Mouse (Mus musculus) v-Abl transformed pro-B cells (cell line): ENCODE results near the gene Asxl1.

Experiments
- in situ Hi-C, 2 experiments: fragments of 400-800 bp; cut with MboI; formaldehyde crosslinking; loops; one replicate each; pipeline ENCODE4 v1.15.1; 2025; ENCODE audit not compliant: unreplicated experiment in 2 of 2

The Asxl1 gene

DNA sequence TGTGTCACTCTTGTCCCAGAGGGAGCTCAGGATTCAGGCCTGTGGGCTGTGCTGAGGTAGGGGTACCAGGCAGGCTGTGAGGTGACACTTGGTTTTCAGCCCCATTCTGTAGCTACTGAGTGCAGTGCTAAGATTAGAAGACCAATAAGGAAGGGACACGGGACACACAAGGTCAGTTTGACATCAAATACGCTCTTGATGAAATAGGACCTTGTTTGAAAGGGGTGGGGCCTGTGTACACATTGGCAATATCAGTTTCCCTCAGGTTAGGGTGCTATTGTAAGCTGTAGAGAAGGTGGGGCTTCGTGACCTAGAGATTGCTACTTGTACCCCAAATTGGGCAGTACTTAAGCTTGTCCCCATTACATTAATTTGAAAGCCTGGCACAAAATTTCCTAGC is 59.3 kb downstream of the Asxl1 start:
- in situ Hi-C loops, result loop anchor here in 1 of 2 experiments (25.0 kb wide), 1 partner anchor 493 kb away; the partner anchor contains the start of gene Mylk2

DNA sequence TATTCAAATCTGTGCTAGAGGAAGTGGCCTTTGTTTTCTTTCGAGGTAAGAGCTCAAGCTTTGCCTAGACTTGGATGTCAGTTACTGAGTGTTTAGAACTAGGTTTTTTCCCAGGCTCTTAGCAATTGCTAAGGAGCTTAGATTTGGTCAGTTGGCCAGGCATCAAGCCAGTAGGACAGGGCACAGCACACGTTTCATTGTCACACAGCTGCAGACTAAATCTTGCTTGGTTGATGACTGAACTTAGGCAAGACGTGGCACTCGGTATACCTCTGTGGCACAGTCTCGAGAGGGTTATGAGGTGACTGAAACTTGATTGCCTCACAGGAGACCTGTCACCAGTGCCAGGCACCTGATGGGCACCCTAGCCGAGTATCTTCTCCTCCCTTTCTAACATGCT is 61.3 kb downstream of the Asxl1 start:
- in situ Hi-C loops, result loop anchor here in 1 of 2 experiments (25.0 kb wide), 1 partner anchor 495 kb away; the partner anchor contains the start of gene Mylk2

DNA sequence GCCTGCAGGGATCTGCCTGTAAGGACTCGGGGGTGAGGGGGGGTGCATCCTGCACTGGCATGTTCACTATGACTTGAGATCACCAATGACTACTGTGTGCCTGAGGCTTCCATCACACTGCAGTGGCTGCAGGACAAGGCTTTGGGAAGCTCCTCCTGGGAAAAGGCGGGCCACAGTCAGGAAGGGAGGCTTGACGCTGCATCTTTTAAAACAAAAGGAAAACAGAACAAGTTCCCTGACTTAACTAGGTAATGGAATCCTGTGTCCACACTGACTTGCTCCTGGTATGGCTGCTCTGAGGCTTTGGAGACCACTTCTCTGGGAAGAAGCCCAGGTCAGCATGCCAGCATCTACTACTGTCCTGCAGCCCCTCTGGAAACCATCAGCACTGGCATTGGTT is 63.3 kb downstream of the Asxl1 start:
- in situ Hi-C loops, result loop anchor here in 1 of 2 experiments (25.0 kb wide), 1 partner anchor 497 kb away; the partner anchor contains the start of gene Mylk2

DNA sequence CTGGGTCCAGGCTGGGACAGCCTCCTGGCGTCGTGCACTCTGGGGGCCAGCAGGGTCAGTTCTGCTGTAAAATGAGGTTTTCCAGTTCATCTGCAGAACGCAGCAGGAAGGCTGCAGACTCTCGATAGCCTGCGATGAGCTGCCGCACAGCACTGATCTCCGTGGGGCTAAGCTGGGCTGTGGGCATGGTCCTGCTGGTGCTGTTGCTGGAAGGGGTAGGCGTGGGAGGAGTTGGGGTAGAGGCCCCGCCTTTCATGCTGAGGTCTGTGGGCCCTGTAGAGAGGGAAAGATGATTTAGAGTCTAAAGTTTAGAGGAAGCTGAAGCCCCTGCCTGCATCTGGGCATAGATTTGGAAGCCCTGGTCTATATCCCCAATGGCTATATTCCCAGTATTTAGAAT is 65.9 kb downstream of the Asxl1 start:
- in situ Hi-C loops, result loop anchor here (10.0 to 25.0 kb wide), 3 partner anchors 327 to 499 kb away; partner anchors contain the start of gene Mylk2 (in 2 of the 2)

DNA sequence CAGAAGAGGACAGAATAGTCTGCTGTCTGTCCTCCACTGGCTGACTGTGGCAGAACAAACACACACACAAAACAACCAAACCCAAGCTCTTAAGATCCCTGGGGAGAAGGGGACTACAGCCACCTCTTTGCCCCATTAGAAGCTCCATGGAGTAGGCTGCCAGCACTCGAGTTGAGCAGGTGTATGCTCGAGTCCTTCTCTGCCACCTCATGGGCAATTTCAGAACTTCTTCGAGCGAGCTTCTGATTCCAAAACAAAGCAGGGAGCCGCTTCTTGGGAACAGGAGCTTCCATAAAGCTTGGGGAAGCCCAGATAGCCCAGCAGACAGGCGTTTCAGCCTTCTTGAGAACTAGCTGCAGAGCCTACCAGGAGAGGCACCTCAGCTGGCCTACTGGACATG is 66.9 kb downstream of the Asxl1 start:
- in situ Hi-C loops, result loop anchor here (10.0 to 25.0 kb wide), 3 partner anchors 328 to 500 kb away; partner anchors contain the start of gene Mylk2 (in 2 of the 2)

DNA sequence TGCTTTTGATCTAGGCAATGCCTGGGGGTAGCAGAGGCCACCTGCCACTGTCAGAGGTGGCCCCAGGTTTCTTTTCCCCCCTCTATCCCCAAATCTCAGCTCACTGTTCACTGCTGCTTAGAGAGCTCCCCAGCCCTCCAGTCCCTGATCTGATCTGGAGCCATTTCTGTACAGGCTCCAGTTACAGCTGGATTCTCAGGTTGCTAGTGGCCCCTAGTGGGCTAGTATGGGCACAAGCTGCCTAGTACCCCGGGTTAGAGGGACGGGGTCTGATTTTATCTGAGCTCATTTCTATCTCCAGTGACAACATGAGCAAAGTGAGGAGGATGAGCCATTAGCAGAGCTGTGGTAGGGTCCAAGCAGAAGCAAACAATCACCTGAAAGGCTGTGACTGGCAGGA is 69.0 kb downstream of the Asxl1 start:
- in situ Hi-C loops, result loop anchor here (5.0 to 25.0 kb wide), 4 partner anchors 267 to 502 kb away; partner anchors contain the start of gene Mylk2 (in 2 of the 2)

DNA sequence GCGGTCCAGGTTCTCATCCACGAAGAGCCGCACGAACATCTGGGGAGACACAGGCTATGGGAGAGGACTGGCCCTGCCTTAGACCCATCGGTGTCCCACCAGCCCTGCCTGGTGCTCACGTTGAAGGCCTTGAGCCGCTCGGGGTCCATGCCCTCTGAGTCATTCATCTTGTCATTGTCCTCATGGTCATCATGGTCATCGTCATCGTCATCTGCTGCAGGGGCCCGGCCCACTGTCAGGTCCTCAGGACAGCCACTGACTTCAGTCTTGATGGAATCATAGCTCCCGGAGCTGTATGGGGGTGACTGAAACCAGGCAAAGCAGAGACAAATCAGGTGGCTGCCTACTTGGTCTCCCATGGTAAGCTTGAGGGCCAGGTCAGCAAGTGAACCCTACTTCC is 72.2 kb downstream of the Asxl1 start:
- in situ Hi-C loops, result loop anchor here (5.0 to 25.0 kb wide), 4 partner anchors 271 to 506 kb away; partner anchors contain the start of gene Mylk2 (in 2 of the 2)

DNA sequence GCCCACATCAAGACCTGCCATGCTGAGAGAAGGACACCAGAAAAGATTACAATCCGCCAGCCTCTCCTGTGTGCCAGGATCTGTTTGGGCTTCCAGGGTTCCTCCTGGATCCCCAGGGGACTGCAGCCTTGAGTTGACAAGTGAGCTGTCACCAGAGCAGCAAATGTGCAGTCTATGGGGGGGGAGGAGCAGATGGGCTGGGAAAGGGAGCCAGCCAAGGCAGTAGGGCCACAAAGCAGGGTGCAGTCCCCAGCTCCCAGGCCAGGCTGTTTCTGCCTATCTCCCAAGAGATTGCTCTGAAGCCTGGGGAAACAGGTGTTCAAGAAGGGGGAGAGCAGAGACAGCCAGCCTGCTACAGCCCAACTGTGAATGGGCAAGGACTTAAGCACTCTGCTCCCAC is 72.8 kb downstream of the Asxl1 start:
- in situ Hi-C loops, result loop anchor here (5.0 to 25.0 kb wide), 4 partner anchors 271 to 506 kb away; partner anchors contain the start of gene Mylk2 (in 2 of the 2)

DNA sequence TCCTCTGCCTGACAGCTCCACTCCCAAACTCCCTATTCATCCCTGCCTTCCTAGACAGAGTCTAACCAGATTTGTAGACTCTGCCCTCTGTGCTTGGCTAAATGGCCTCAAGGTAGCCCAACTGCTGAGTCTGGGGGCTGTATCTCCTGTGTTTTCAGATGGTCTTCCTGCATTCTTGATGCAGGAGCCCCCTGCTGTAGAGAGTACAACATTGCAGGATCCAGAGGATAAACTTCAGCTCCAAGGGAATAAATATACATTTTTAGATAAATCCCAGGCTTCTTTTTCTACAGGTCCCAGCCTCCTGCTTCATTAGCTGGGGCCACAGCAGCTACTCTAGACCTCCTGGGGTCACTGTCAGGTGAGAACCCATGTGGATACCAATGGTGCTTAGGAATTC is 75.6 kb downstream of the Asxl1 start:
- in situ Hi-C loops, result loop anchor here in 1 of 2 experiments (25.0 kb wide), 1 partner anchor 509 kb away; the partner anchor contains the start of gene Mylk2

DNA sequence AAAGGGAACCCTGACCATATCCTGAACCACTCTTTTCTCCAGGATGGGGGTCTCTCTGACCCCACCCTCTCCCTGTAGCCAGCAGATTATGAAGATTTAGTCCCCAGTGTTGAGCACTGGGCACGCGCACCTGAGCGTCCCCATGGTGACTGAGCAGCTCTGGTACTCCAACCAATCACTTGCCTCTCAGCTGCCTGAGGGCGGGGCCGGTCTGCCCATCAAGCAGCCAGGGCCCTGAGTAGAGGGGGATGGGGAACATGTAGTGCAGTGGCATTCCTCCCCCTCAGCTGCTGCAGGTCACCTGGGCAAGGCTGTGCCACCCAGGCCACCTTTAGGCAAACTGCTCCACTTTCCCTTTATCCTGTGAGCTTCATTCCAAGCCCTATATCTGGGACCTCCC is 76.4 kb downstream of the Asxl1 start:
- in situ Hi-C loops, result loop anchor here in 1 of 2 experiments (25.0 kb wide), 1 partner anchor 510 kb away; the partner anchor contains the start of gene Mylk2

DNA sequence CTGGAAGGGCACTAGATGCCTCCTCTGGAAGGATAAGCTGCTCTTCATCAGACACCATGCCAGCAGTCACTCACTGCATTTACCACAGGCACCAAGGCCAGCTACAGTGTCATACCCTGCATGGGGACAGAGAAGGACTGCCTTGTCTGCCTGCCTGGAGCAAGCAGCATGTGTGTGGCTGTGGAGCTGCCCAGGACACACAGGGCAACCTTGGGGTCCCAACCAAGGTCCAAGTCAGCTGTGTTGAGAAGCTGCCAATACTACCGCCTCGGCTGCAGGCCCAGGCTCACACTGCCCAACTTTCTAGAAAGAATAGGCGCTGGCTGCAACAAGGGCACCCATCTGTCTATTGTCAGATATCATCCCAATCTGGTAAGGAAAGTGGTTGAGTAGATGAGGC is 77.5 kb downstream of the Asxl1 start:
- in situ Hi-C loops, result loop anchor here in 1 of 2 experiments (25.0 kb wide), 1 partner anchor 511 kb away; the partner anchor contains the start of gene Mylk2

DNA sequence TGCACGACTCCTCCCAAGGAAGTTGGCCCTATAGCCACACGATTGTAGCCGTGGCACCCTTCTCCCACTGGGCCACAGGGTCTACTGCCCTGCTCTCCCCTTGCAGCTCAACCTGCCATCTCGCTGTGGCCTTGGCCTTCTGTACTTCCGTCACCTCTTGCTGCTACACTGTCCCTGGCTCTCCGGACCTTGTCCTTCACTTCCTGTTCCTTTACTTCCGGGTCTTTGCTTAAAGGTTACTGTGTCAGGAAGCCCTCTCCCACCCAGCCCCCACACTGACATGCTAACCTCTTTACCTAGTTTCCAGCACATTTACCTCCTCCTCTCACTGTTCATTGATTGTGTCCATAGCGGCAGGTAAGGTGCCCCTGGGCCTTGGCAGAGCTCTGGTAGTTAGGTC is 78.9 kb downstream of the Asxl1 start:
- in situ Hi-C loops, result loop anchor here in 1 of 2 experiments (25.0 kb wide), 1 partner anchor 512 kb away; the partner anchor contains the start of gene Mylk2

DNA sequence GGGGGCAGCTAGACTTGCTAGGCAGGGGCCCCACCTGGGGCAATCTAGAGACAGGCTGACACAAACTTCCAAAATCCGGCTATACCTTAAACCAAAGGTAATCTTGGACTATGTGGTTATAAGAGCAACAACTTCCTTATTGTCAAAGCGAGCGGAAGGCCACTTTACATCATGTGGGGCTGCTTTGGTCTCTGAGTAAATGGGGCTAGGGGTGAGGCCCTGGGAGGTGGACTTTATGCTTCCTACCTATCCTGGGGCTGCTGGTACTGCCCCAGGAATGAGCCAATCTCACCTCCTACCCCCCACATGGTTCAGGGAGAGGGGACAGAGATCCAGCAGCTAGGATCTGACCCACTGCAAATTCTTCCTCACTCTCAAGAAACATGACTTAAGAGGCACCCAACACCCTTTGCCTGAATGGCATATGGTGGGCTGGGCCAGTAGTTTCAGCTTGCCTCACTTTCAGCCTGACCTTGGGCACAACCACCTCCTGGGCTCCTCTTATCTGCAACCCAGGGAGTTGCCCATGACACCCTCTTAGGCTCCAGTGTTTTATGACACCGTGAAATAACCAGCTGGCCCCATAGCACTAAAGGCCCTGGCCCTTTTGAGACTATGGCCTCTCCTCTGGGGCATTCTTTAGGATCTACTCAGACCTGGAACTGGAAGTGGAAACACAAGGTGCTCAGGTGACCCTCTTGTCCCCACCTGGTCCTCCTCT is 79.7 kb downstream of the Asxl1 start:
- in situ Hi-C loops, result no loop called here

DNA sequence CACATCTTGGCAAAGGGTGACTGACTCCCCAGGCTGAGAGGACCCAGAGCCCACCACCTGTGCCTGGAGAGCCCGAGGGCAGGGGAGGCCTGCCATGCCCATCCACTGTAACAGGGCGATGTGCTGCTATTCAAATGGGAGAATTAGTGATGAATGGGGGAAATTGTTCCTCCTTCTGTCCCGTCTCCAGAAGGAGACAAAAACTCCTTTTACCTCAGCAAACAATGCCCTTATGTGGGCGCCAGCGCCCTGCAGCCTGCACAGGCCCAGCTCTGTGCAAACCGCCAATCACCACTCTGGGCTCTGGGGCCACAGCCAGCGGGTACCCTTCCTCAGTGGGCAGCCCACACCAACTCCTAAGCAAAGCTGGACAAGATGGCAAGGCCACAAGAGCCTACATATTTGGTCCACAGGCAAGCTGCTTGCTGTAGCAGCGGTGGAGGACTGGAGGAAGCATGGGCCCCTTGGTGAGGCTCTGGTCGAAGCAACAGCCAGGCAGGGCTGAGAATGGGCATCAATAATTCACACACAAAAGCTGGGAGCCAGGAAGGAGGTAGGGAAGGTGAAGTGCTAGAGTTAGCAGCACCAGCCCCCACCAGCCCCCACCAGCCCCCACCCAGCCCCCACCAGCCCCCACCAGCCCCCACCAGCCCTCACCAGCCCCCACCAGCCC is 80.5 kb downstream of the Asxl1 start:
- in situ Hi-C loops, result no loop called here

DNA sequence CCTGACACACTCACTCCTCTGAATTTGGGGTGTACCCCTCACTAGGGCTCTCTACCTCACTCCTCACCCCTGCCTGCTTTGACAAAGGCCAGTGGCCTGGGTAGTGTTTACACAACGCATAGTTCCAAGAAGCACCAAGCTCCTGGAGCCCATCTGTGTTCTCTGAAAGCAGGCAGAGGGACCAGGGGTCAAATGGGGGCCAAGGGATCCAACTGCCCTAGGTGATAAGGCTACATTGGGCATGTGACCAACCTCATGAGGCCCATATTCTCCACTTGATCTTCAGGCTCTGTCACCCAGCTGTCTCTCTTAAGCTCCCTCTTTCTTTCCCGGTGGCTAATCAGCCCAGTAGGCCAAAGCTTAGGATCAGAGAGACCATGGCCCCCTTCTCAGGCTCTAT is 81.3 kb downstream of the Asxl1 start:
- in situ Hi-C loops, result no loop called here

DNA sequence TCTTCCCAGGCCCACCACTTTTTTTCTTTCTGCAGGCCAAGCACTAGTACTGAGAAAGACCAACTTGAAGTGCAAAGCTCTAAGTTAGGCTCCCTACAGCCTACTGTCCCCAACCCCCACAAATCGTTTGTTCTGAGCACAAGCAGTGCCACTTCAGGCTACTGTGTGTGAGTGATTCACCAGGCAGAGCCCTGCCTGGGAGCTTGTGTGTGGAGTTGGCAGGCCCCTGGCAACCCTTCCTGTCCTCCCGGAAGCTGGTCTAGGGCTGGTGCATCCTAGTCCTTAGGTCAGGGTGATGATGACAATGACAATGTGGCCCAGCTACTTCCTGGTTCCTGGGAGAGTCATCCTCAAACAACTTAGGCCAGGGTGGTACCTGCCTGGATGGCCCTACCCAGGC is 82.9 kb downstream of the Asxl1 start:
- in situ Hi-C loops, result no loop called here

DNA sequence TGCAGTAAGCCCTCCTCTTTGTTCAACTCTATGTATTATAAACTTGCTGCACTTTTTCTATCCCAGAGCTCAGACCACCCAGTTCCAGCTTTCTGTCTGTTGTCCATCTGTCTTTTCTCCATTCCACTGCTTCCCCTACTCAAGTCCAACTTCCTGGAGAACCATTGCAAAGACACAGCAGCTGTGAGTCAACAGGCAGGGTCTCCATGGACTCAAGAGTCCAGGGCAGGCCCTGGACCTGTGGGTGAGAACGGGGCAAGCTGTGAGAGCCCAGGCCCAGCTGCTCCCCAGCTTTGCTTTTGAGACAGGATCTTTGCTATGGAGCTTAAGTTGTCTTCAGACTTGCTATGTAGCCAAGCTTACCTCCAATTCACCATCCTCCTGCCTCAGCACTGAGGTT is 84.9 kb downstream of the Asxl1 start:
- in situ Hi-C loops, result no loop called here

DNA sequence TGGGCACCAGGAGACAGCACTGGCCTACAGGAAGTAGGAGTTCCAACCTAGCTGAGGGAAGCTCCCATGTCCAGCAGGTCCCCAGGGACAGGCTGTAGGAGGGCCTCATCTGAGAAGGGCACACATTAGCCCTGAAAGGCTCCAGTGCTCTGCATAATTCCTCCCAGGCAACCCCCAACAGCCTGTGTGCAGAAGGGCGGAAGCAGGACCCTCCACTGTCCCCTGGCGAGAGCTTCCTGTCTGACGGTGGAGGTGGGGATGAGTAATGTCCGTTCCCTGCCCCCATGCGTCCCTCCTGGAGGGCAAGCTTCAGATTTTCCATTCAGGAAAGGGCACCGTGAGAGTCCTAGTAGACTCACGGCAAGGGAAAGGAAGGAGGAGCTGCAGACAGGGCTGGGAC is 86.9 kb downstream of the Asxl1 start:
- in situ Hi-C loops, result no loop called here

DNA sequence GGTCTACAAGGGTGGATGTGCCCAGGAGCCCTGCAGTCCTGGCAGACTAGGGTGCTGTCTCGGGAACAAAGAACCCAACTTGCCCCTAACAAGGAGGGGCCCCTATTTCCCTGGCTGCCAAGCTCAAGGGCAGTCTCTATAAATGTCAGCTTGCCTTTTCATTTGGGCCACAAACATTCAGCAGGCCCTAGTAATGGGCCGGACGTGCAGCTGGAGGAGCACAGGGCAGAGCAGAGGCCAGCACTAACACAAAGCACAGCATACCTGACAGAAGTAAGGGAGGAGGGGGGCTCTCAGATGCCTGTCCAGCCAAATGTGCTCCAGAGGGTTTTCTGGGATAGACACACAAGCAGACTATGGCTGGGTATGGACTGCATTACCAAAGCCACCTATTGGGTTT is 88.2 kb downstream of the Asxl1 start:
- in situ Hi-C loops, result no loop called here

DNA sequence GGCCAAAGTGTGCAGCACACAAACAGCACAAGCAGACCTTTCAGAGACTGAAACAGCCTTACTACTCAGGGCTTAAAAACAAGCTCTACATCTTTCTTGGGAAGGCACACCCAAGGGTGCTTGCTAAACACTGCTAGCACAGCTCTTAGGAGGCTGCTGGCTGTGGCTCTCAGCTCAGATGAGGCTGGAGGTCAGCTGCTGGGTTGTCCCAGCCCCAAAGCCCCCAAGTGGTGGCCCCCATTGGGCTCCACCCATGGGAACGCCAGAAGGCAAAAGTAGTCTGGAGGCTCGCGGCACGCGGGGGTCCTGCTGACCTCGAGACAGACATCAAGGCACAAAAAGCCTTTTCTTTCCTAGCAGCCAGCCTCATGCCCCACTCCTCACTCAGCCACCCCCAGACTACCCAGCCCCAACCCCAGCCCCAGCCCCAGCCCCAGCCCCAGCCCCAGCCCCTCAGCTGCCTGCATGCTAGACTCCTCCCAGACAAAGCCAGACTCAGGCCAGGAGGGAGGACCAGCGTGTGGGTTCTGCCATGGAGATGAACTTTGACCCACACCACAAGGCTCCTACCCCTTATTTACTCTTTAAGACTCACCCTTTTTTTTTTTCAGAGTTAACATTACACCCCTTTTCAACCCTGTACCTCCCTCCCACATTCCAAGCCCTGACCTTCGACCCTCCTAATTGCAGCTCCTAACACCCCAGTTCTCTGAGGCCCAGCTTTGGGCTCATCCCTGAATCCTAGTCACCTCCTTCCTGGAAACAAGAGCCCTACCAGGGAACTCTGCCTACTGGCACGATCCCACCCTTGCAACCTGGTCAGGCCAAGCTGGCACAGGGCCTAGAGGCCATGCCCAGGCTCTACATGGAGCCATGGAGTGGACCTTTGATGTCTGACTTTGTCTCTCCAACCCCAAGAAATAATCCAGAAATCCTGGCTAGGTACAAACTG is 89.5 kb downstream of the Asxl1 start:
- in situ Hi-C loops, result no loop called here
